Mouse (Mus musculus): ENCODE data around the gene Npm1.

Gene Npm1

DNA sequence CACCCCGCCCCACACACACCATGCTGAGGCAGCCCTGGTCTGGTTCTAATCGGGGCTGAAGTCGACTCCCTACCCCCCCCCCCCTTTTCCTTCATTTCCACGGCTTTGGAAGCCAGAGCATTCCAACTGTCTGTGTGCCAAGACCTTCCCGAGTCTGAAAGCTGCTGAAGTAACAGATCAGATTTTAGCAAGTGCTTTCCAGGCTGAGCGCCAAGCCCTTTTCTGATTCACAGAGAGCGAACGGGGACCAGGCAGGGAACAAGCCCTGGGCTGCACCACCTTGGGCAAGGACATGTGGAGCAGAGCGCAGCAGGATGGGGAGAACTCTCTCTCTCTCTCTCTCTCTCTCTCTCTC, 16.9 kb downstream of the Npm1 start:
- DNase-seq (ENCODE audit: extremely low read depth, low read depth), result no peak

- DNase-seq (ENCODE audit: extremely low read depth, low read depth), result no peak
Measured at GRCm38 (mm10) chr11:33145201-33146142, 17.5 kb downstream of the Npm1 start.

DNA sequence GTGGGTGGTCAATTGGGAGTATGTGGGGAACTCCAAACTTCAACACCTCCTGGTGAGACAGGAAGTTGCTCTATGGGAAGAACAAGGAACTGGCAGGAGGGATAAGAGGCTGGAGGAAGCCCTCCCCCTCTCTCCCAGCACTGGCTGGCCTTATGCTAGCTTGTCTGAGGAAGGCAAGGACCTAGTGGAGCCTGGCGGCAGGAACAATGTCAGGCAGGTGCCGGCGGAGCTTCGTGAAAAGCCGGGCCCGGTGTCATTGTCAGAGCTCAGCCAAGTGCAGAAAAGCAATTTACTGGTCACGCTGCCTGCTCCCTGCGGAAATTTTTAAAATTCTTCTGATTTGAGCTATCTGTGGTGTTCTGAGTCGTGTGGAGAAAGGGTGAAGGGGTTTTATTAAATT, 19.1 kb downstream of the Npm1 start:
- DNase-seq (ENCODE audit: extremely low read depth, low read depth), result no peak

DNA sequence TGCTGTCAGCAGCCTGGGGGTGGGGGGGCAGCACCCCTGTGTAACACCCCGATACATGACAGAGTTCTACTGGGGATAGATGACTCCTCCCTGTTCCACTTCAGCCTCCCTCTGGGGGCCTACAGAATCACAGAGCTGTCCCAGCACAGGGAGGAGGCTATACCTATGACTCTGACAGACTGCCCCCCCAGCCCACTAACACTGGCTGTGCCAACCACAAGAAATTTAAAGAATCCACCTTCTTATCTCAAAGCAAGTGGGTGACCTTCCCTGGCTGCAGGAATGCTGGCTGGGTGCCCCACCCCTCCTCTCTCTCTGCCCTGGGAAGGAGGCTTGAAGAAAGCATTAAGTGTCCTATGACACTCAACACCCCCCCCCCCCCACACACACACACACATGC, 20.2 kb downstream of the Npm1 start:
- no peak for DNase-seq (ENCODE audit: extremely low read depth, low read depth)

DNA sequence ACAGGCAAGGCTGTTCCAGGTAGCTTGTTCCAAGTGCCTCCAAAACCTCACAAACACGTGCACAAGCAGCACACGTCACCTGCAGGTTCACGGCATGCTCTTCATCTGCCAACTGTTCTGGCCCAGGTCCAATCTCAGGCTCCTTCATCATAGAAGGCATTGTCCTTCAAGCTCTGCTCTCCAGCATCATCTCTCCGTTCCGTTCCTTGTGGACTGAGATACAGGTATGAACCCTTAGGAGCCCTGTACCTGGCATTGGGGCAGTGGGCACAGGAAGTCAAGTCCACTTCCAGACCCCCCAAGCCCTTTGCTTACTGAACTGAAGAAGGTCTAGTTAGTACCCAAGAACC, 22.9 kb downstream of the Npm1 start:
- DNase-seq (ENCODE audit: extremely low read depth, low read depth), result no peak

DNA sequence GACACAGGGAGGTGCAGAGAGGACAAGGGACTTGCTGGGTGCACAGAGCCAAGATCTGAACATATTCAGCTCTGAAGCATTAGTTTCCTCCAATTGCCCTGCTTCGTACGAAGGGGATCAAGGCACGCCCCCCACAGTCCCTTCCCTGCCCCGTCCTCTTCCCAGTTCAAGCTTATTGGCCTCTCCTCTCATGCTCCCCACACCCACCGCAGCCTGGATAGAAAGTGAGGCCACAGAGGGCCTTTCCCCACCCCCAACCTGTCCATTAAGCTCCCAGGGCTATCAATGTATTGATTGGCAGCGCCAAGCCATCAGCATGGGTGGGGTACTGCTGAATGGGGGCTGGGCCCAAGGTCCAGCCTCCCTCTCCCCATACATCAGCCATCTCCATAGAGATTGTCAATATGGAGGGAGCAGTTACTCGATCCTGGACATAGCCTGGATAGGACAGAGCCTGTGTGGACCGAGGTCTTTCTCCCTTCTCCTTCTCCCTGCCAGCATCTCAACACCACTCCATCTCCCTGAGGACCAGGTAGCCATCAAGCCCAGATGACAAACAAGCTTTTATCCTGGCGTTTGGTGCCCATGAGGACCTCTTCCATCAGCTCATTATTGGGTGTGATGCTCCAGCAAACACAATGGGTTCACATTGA, 23.4 kb downstream of the Npm1 start:
- DNase-seq (ENCODE audit: extremely low read depth, low read depth), result no peak

DNA sequence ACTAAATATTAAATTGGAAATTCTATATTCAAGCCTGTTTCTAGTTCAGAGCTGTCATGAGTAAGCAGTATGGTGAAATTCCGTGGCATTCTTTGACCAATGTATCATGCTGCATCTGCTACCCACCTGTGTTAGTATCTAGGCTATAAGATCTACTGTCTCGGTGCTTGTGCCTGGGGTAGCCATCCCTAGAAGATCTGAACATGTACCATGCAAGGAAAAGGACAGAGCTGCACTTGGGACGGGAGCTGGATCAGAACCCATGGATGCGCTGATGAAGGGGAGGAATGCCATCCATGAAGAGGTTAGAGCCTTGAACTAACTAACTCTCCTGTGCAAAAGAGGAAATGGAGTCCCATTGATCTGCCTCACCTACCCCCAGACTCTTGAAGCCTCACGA, 24.3 kb downstream of the Npm1 start:
- DNase-seq (ENCODE audit: extremely low read depth, low read depth), result no peak

- no peak for DNase-seq (ENCODE audit: extremely low read depth, low read depth)
Measured at GRCm38 (mm10) chr11:33134391-33134986, 28.5 kb downstream of the Npm1 start.

DNA sequence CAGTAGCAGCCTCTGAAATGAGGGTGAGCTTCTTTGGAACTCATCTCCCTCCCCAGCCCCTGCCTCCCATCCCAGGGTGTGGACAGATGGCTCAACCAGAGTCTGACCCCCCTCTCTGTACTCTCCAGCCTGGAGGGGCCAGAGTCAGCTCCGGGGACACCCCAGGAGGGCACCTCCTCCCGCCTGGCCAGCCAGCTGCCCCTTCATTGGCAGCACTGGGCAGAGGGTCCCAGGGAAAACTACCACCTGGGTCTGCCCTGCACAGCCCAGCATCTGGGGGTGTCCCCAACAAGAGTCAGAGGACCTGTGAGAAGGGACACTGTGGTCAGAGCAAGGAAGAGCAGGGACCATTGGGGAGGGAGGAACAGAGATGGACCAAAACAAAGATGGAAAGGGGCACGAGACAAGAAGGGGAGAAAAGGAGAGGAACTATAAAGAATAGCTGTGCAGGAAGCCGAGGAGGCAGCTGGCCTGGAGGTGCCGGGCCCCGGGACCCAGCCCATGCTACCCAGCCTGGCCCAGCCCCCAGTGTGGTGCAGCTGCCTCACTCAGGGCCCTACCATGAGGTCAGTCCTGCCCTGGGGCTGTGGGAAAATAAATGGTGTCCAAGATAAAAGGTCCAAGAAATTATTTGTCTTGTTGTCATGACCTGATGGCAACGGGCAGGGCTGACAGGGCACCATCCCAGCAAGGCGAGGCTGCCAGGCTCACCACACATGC, 30.2 kb downstream of the Npm1 start:
- no peak for DNase-seq (ENCODE audit: extremely low read depth, low read depth)

DNA sequence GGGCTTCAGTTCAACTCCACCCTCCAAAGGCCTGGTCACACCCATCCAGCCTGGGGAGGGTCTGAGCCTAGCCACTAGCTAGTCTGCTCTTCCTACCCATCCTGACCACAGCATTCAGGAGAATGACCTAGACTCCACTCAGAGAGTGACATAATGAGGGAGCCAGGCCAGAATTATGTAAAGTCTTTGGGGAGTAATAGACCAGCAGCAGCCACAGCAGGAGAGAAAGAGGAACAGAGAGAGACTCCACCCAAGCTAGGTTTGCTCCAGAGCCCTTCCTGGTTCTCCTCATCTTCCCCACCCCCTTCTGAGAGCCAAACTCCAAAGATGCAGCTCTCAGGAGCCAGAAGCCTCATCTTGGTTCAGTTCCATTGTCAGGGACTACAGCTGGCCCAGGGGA, 35.9 kb downstream of the Npm1 start:
- DNase-seq (ENCODE audit: extremely low read depth, low read depth), result peak; percentile 35

- no peak for DNase-seq (ENCODE audit: extremely low read depth, low read depth)
Measured at GRCm38 (mm10) chr11:33122575-33123268, 40.3 kb downstream of the Npm1 start.

DNA sequence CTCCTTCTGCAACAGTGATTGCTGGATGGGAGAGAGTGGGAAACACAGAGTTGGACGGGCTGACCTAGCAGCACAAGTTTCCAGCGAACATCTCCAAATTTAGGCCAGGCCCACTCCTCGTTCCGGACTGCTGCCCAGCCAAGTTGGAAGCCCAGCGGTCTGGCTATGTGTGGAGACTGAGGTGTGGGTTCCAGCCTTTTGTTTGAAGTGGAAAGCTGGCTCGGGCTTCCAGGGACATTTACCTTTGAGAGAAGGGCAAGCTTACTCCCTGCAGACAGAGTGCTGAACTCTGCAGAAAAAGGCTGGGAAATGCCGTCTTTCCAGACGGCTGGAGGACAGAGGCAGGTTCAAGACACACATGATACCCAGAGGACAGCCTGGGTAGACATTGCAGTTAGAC, 43.5 kb downstream of the Npm1 start:
- no peak for DNase-seq (ENCODE audit: extremely low read depth, low read depth)

DNA sequence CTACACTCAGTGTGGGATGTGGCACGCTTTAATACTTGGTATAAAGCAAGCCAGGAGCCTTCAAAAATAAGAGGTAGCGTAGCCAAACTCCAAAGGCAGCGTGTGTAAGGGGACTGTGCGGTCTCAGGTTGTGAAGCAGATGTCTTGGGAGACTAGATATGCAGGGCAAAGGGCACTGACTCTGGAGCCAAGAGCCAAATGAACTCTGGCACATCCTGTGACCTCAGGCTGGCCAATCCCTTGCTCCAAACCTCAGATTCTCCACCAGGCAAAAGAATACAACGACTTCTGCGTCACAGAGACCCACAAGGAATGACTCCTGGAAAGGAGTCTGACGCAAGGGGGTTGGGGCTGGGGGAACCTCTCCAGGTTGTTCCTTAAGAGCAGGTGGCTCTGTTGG, 43.9 kb downstream of the Npm1 start:
- DNase-seq (ENCODE audit: extremely low read depth, low read depth), result no peak

DNA sequence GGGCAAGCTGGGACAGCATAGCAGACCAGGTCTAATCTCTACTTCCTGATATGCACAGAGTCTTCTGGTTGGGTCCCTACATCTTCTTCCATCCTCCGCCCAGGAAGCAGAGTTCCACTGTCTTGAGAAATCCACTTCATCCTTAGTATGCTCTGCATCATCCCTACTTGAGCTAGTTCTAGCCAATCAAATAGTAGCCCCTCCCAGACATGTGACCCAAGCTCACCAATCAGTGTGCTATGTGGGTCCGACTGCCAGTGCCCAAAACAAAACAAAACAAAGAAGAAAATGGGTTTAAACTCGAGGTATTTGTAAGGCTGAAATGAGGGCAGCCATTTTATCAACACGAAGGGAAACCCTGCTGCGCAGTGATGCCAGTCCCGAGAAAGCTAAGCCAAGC, 44.5 kb downstream of the Npm1 start:
- no peak for DNase-seq (ENCODE audit: extremely low read depth, low read depth)

GRCm38 (mm10) chr11:33115796-33116195, 47.2 kb downstream of the Npm1 start:
- no peak for DNase-seq (ENCODE audit: extremely low read depth, low read depth)

GRCm38 (mm10) chr11:33112407-33112806, 50.6 kb downstream of the Npm1 start:
- no peak for DNase-seq (ENCODE audit: extremely low read depth, low read depth)

- DNase-seq (ENCODE audit: extremely low read depth, low read depth), result no peak
Measured at GRCm38 (mm10) chr11:33110111-33110510, 52.9 kb downstream of the Npm1 start.

GRCm38 (mm10) chr11:33107540-33107939, 55.5 kb downstream of the Npm1 start:
- DNase-seq (ENCODE audit: extremely low read depth, low read depth), result no peak

- no peak for DNase-seq (ENCODE audit: extremely low read depth, low read depth)
Measured at GRCm38 (mm10) chr11:33104911-33105316, 58.1 kb downstream of the Npm1 start.

DNA sequence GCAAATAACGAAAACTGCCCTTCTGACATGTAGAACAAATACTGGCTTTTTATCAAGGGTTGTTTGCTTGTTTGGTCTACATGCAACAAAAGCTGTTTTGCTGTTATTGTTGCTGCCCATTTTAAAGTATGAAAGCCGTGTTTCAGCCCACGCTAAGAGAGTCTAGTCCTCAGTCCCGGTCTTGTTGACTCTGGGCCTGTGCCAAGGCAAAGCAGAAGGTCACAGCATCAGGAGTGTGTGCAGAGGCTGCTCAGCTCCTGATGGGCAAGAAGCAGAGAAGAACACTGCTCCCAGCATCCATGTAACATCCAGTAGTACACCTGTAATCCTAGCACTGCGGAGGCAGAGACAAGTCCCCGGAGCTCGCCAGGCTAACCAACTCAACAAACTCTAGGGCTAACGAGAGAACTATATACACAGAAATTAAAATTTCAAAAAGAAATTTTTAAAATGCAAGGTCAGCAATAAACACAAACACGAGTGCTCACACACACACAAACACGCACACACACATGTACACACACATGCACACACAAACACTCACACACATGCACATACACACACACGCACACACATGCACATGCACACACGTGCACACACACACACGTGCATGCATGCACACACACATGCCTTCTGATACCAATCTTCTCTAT, 59.6 kb downstream of the Npm1 start:
- DNase-seq (ENCODE audit: extremely low read depth, low read depth), result no peak

Data from MEL-GATA-1-ER (cell line).